ENCODE assay signal across 12 mouse cellular contexts in genomic region chr6:109874625-109875040, GRCm38 (mm10).
A peak's percentile ranks its signal among the peaks of the same experiment; 100 is the strongest.
DNase-seq lines count a peak whose midpoint lies in the region; ATAC-seq and TF ChIP-seq lines count a peak whose summit lies in the region.
"Had no signal": no experiment of that assay in that cellular context is flagged by ENCODE, and none has a peak within 500 bp of the region (broad histone marks: within the 10 kb centered on the region; RNA-seq: fewer than 3 reads in every experiment).

No protein-coding gene starts in this region.

- intact Hi-C loops in left cerebral cortex, postnatal 14 days (cut with DNase I) = no loop called here
- intact Hi-C loops in left cerebral cortex, adult 2 months (cut with DNase I) = no loop called here

- H3K9ac ChIP-seq in neural tube, embryonic 13.5 days = no peak overlapping the region
- H3K9ac ChIP-seq: forebrain, embryonic 13.5 days; heart, embryonic 13.5 days; limb, embryonic 12.5 days; lung, embryonic 15.5 days had no signal

- no peak overlapping the region for H3K4me2 ChIP-seq in neural tube, embryonic 13.5 days
- H3K4me2 ChIP-seq: forebrain, embryonic 13.5 days; heart, embryonic 13.5 days; limb, embryonic 12.5 days; lung, embryonic 15.5 days had no signal

- H3K4me3 ChIP-seq in left cerebral cortex, adult 2 months = no peak overlapping the region
- no peak overlapping the region for H3K4me3 ChIP-seq in neural tube, embryonic 13.5 days
- H3K4me3 ChIP-seq: forebrain, embryonic 13.5 days; heart, embryonic 13.5 days; limb, embryonic 12.5 days; lung, embryonic 15.5 days had no signal

- H3K27me3 ChIP-seq in neural tube, embryonic 13.5 days = no peaks in the 10 kb centered on the region
- H3K27me3 ChIP-seq: forebrain, embryonic 13.5 days; heart, embryonic 13.5 days; limb, embryonic 12.5 days; lung, embryonic 15.5 days had no signal

- H3K36me3 ChIP-seq in neural tube, embryonic 13.5 days = no peaks in the 10 kb centered on the region
- H3K36me3 ChIP-seq: heart, embryonic 13.5 days; limb, embryonic 12.5 days; lung, embryonic 15.5 days had no signal

- no peaks in the 10 kb centered on the region for H3K9me3 ChIP-seq in neural tube, embryonic 13.5 days
- H3K9me3 ChIP-seq: forebrain, embryonic 13.5 days; heart, embryonic 13.5 days; limb, embryonic 12.5 days; lung, embryonic 15.5 days had no signal

- 25% methylated on average over 6 of the region's 6 CpGs for WGBS in neural tube, embryonic 13.5 days

- peak; percentile 13 for DNase-seq in embryo, embryonic 11 days
- DNase-seq in embryo, embryonic 9.5 days (ENCODE audit: extremely low spot score) = no peak
- peak; percentile 3 to 22 for DNase-seq in left cerebral cortex, postnatal 14 days (ENCODE audit: low spot score in 2 of 2)
- DNase-seq in left cerebral cortex, adult 2 months (ENCODE audit: extremely low spot score in 1 of 2, low spot score in 2 of 2) = no peak
- DNase-seq in kidney, adult 9 months = peak; percentile 12
- no peak for DNase-seq in liver
- no peak for DNase-seq in adrenal gland, adult 2 months

- TF ChIP-seq CTCF in left cerebral cortex, adult 2 months (IDR thresholded peaks at IDR 0.05) = no peak

- H3K27ac ChIP-seq in left cerebral cortex, adult 2 months = no peak overlapping the region
- no peak overlapping the region for H3K27ac ChIP-seq in neural tube, embryonic 13.5 days (replicated peaks)
- H3K27ac ChIP-seq: forebrain, embryonic 13.5 days; heart, embryonic 13.5 days; limb, embryonic 12.5 days; lung, embryonic 15.5 days had no signal

- peak; percentile 69; the same call in 1 of the 2 replicates for ATAC-seq in neural tube, embryonic 13.5 days (ENCODE audit: low read depth)
- ATAC-seq: forebrain, embryonic 13.5 days had no signal

- peaks cover 5% of the 10 kb centered on the region; the same call in 1 of the 2 replicates for H3K4me1 ChIP-seq in neural tube, embryonic 13.5 days (replicated peaks)
- H3K4me1 ChIP-seq: forebrain, embryonic 13.5 days; heart, embryonic 13.5 days; limb, embryonic 12.5 days; lung, embryonic 15.5 days had no signal

Comparison
In these comparisons a context has a peak if more than half of its experiments do, and no peak if none do; other contexts are left out.
1. DNase-seq: peak in embryo, embryonic 11 days (single experiment), left cerebral cortex, postnatal 14 days (2 of 2) and kidney, adult 9 months (single experiment); none in embryo, embryonic 9.5 days (single experiment), left cerebral cortex, adult 2 months (0 of 2), liver (single experiment) and adrenal gland, adult 2 months (single experiment).